Mouse (Mus musculus) forebrain, embryonic 11.5 days (tissue): ENCODE measurements around the gene Anapc13. TPM values are rescaled to one million over a fixed set of nuclear protein-coding genes. Genes with fewer than 3 reads are reported as not detected.

Source experiments
- ATAC-seq: fragments of 200-750 bp; cut with Nextera tagmentation; replicated peaks from 2 replicates; pipeline ENCODE4 v1.8.0; 2017; ENCODE audit warnings: moderate TSS enrichment; ENCODE audit not compliant: low FRiP score
- DNase-seq: peaks from one replicate; pipeline ENCODE4 v3.0.0-alpha.2; 2017; ENCODE audit warnings: low spot score
- H3K27ac ChIP-seq: fragments of 300-500 bp; sonication (generic); 2 replicates; pipeline ENCODE4 v1.5.1; 2014; ENCODE audit warnings: low read depth, low read length
- H3K27me3 ChIP-seq: fragments of 300-500 bp; sonication (generic); 2 replicates; pipeline ENCODE4 v1.6.1; 2014; ENCODE audit warnings: mild to moderate bottlenecking, low read length, mixed read lengths; ENCODE audit not compliant: control insufficient read depth, insufficient read depth
- H3K36me3 ChIP-seq: fragments of 300-500 bp; sonication (generic); 2 replicates; pipeline ENCODE4 v1.6.1; 2014; ENCODE audit warnings: mild to moderate bottlenecking, low read length, moderate library complexity, mixed read lengths; ENCODE audit not compliant: control insufficient read depth, insufficient read depth
- H3K4me1 ChIP-seq: fragments of 300-500 bp; sonication (generic); replicated peaks from 2 replicates; pipeline ENCODE4 v1.6.1; 2014; ENCODE audit warnings: low read length, mixed read lengths; ENCODE audit not compliant: control insufficient read depth, insufficient read depth
- H3K4me2 ChIP-seq: fragments of 300-500 bp; sonication (generic); 2 replicates; pipeline ENCODE4 v1.6.1; 2014; ENCODE audit warnings: low read depth, mild to moderate bottlenecking, low read length, moderate library complexity, mixed read lengths; ENCODE audit not compliant: severe bottlenecking
- H3K4me3 ChIP-seq: fragments of 300-500 bp; sonication (generic); 2 replicates; pipeline ENCODE4 v1.5.1; 2014; ENCODE audit warnings: low read depth, low read length
- H3K9ac ChIP-seq: fragments of 300-500 bp; sonication (generic); 2 replicates; pipeline ENCODE4 v1.6.1; 2014; ENCODE audit warnings: low read length
- H3K9me3 ChIP-seq: fragments of 300-500 bp; sonication (generic); 2 replicates; pipeline ENCODE4 v1.6.1; 2016; ENCODE audit warnings: low read length, mixed read lengths; ENCODE audit not compliant: control insufficient read depth
- WGBS: fragments of 180-500 bp; shearing (Covaris S2); extraction: QIAGEN DNeasy Blood & Tissue Kit; methylation state at CpG from one replicate; pipeline ENCODE4 v1.1.7; 2014; 5-methylcytosine and 5-hydroxymethylcytosine counted together
- polyA plus RNA-seq: library from polyadenylated mRNA; unstranded; fragments of >200 nt; fragmentation: Nextera tagmentation; extraction: Ambion mirVana; gene quantifications from 2 replicates; pipeline ENCODE4 v1.2.1, GENCODE M21; 2014

Gene Anapc13
- polyA plus RNA-seq, 1 experiment from 2014 or later, result 166 TPM

- ATAC-seq (peak; percentile 75; the same call in 1 of the 2 replicates), DNase-seq (no peak)
- Histone ChIP-seq H3K4me1 (peaks cover 6% of the 10 kb centered on the region; the same call in 1 of the 2 replicates), H3K36me3 (no peaks in the 10 kb centered on the region), H3K4me3 (peak overlapping the region; percentile 78), H3K27me3 (no peaks in the 10 kb centered on the region), H3K9me3 (no peaks in the 10 kb centered on the region), H3K27ac (peak overlapping the region; percentile 97), H3K4me2 (peak overlapping the region; percentile 67), H3K9ac (peak overlapping the region; percentile 98)
- 2% methylated on average over 27 of the region's 27 CpGs for WGBS
Observed at GRCm38 (mm10) chr9:102625401-102625982, 604 bp upstream of the Anapc13 start.

GRCm38 (mm10) chr9:102626839-102627225 lies 736 bp downstream of the Anapc13 start:
- Histone ChIP-seq H3K9ac (peak overlapping the region; percentile 98), H3K4me3 (peak overlapping the region; percentile 78), H3K4me2 (peak overlapping the region; percentile 67), H3K4me1 (peaks cover 6% of the 10 kb centered on the region; the same call in 1 of the 2 replicates), H3K27me3 (no peaks in the 10 kb centered on the region), H3K36me3 (no peaks in the 10 kb centered on the region), H3K9me3 (no peaks in the 10 kb centered on the region), H3K27ac (peak overlapping the region; percentile 97; the same call in 1 of the 2 replicates)
- DNase-seq, result no peak
- no peak for ATAC-seq
- WGBS, result under 1% methylated on average over 9 of the region's 9 CpGs

- DNase-seq, result no peak
- peak overlapping the region; percentile 98 for H3K9ac ChIP-seq
- peak overlapping the region; percentile 67 for H3K4me2 ChIP-seq
- ATAC-seq, result no peak
- 89% methylated on average over 7 of the region's 7 CpGs for WGBS
- no peaks in the 10 kb centered on the region for H3K36me3 ChIP-seq
- H3K4me3 ChIP-seq, result peak overlapping the region; percentile 78; the same call in 1 of the 2 replicates
- no peaks in the 10 kb centered on the region for H3K9me3 ChIP-seq
- peaks cover 6% of the 10 kb centered on the region; the same call in 1 of the 2 replicates for H3K4me1 ChIP-seq
- H3K27me3 ChIP-seq, result no peaks in the 10 kb centered on the region
- no peak overlapping the region for H3K27ac ChIP-seq
Observed at GRCm38 (mm10) chr9:102627442-102627841, 1.3 kb downstream of the Anapc13 start.

- ATAC-seq, result no peak
- Histone ChIP-seq H3K9me3 (no peaks in the 10 kb centered on the region), H3K27me3 (no peaks in the 10 kb centered on the region), H3K27ac (no peak overlapping the region), H3K9ac (no peak overlapping the region), H3K4me2 (no peak overlapping the region), H3K4me3 (no peak overlapping the region), H3K36me3 (no peaks in the 10 kb centered on the region), H3K4me1 (peaks cover 6% of the 10 kb centered on the region; the same call in 1 of the 2 replicates)
- 83% methylated on average over 7 of the region's 7 CpGs for WGBS
- DNase-seq, result no peak
Observed at GRCm38 (mm10) chr9:102629052-102629451, 3.0 kb downstream of the Anapc13 start.

GRCm38 (mm10) chr9:102631589-102632147 lies 5.6 kb downstream of the Anapc13 start:
- WGBS, result 60% methylated on average over 2 of the region's 2 CpGs
- Histone ChIP-seq H3K36me3 (no peaks in the 10 kb centered on the region), H3K9me3 (no peaks in the 10 kb centered on the region), H3K9ac (no peak overlapping the region), H3K27ac (no peak overlapping the region), H3K27me3 (no peaks in the 10 kb centered on the region), H3K4me3 (no peak overlapping the region), H3K4me1 (peaks cover 6% of the 10 kb centered on the region; the same call in 1 of the 2 replicates), H3K4me2 (no peak overlapping the region)
- ATAC-seq (no peak), DNase-seq (no peak)

- WGBS, result 95% methylated on average over 4 of the region's 4 CpGs
Observed at GRCm38 (mm10) chr9:102632173-102632572, 6.1 kb downstream of the Anapc13 start.

GRCm38 (mm10) chr9:102632923-102633537 lies 6.9 kb downstream of the Anapc13 start:
- WGBS, result 65% methylated on average over 1 of the region's 1 CpGs
- Histone ChIP-seq H3K27ac (no peak overlapping the region), H3K4me2 (no peak overlapping the region), H3K4me3 (no peak overlapping the region), H3K4me1 (no peaks in the 10 kb centered on the region), H3K9me3 (no peaks in the 10 kb centered on the region), H3K36me3 (no peaks in the 10 kb centered on the region), H3K9ac (no peak overlapping the region), H3K27me3 (no peaks in the 10 kb centered on the region)
- peak; percentile 73; the same call in 1 of the 2 replicates for ATAC-seq
- DNase-seq, result peak; percentile 64

More at GRCm38 (mm10) chr9:102632173-102632572, 6.1 kb downstream of the Anapc13 start:
- H3K4me3 ChIP-seq, result no peak overlapping the region
- no peak overlapping the region for H3K27ac ChIP-seq
- no peaks in the 10 kb centered on the region for H3K9me3 ChIP-seq
- ATAC-seq (no peak), DNase-seq (no peak)
- no peak overlapping the region for H3K9ac ChIP-seq
- peaks cover 4% of the 10 kb centered on the region; the same call in 1 of the 2 replicates for H3K4me1 ChIP-seq
- no peak overlapping the region for H3K4me2 ChIP-seq
- no peaks in the 10 kb centered on the region for H3K36me3 ChIP-seq
- H3K27me3 ChIP-seq, result no peaks in the 10 kb centered on the region

GRCm38 (mm10) chr9:102634453-102634852 lies 8.4 kb downstream of the Anapc13 start:
- H3K4me3 ChIP-seq, result no peak overlapping the region
- no peak overlapping the region for H3K9ac ChIP-seq
- H3K27ac ChIP-seq, result no peak overlapping the region
- H3K27me3 ChIP-seq, result no peaks in the 10 kb centered on the region
- no peak overlapping the region for H3K4me2 ChIP-seq
- no peaks in the 10 kb centered on the region for H3K36me3 ChIP-seq
- WGBS, result 90% methylated on average over 8 of the region's 8 CpGs
- DNase-seq (no peak), ATAC-seq (no peak)
- no peaks in the 10 kb centered on the region for H3K9me3 ChIP-seq
- H3K4me1 ChIP-seq, result no peaks in the 10 kb centered on the region
